Mouse (Mus musculus) frontal cortex, postnatal 36 days (tissue): Measurements from ENCODE around the gene Gm20831.
"Not testable (repeated sequence)": the region's sequence is repeated elsewhere in the genome, so short reads cannot be mapped to it uniquely, and the experiment has no call there.

ENCODE experiments used
- DNase-seq, 2 experiments: peaks; one replicate each; pipeline ENCODE4 v3.0.0; 2022; ENCODE audit warnings: low spot score in 2 of 2

Gm20831 gene

DNA sequence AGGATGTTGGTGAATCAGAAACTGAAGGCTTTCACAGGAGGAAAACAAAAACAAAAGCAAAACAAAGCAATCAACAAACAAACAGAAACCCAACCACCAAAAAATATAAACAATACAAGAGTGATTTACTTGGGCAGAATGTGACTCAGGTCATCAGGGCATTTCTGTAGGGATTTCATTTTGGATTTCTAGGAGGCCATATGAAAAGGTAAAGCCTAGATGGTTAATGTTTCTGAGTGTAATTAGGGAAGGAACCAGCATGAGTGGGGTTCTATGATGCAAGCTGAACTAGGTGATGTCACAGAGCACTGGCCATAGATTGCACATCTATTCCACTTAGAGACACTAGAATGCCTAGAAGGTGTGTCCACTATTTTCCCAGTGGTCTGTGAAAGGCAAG is at the start of gene Gm20831, which contains the start of gene Gm20772:
Gm20831 (plus strand) TSS at position 301 of the 400 bp plus-strand sequence.
Gm20772 (plus strand) TSS at position 301 of the 400 bp plus-strand sequence.
- DNase-seq = not testable (repeated sequence)

DNA sequence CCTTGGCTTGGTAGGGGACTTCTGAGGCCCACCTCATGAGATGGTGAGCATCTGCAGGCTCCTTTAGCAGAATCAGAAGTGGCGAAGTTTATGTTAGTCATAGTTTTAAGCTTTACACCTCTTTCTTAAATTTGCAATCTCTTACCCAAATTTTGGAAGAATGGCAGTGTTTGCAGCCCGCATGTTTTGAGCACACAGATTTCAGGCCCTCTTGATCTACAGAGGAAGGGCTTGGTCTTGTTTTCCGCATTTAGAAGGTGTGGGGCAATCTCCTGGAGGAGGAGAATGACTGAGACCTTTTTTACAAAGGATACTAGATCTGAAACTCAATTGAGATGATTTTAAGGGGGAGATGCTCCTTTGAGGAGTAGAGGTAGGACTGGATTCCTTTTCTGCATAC is 28.4 kb upstream of the Gm20831 start, which contains the start of gene Gm21904:
Gm21904 (minus strand) TSS at position 101 of the 400 bp plus-strand sequence.
- DNase-seq = not testable (repeated sequence)

DNA sequence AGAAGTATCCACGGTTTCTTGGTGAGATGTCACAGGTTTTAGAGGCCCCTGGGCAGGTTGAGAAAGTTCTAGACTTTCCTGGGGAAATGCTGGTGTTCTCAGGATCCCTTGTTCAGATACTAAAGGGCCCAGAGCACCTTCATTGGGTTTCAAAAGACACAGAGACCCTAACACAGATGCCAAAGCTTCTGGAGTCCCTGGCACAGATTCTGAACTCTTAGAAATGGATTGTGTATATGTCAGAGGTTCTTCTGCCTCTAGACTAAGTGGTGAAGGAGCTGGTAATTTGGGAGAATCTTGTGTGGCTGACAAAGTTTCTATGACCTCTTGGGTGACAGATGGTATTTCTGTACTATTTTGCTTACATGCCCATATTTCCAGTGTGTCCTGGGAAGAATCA is 62.7 kb downstream of the Gm20831 start, which contains the start of gene Srsy:
Srsy (minus strand) TSS at position 101 of the 400 bp plus-strand sequence.
- DNase-seq = not testable (repeated sequence)
